Mouse (Mus musculus): Measurements from ENCODE around the gene Kcnab1.

DNA sequence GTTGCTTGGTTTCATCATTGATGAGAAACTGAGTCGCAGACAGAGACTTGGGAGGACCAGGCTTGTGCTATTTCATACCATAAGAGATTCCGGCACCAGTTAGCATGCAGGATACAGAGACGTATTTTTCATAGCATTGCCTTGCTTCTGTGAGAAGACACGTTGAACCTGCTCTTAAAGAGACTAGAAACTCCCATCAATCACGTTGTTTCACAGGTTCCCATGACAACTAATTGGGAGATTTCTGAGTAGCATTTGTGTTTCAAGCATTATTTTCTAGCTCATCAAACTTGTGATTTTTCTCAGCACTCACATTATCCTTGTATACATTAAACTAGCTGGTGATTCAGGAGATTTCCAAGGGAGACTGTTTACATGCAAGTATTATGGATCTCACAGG lies 63.8 kb downstream of the Kcnab1 start:
- TF ChIP-seq CTCF (IDR thresholded peaks at IDR 0.05; ENCODE audit: low read depth, low read length) (no peak), POLR2A (IDR thresholded peaks at IDR 0.05; ENCODE audit: borderline replicate concordance, low read depth, low read length) (no peak)

Data from bone marrow macrophage, adult 2 months (primary cell).